Mouse (Mus musculus): ENCODE data around the gene Msi2.

DNA sequence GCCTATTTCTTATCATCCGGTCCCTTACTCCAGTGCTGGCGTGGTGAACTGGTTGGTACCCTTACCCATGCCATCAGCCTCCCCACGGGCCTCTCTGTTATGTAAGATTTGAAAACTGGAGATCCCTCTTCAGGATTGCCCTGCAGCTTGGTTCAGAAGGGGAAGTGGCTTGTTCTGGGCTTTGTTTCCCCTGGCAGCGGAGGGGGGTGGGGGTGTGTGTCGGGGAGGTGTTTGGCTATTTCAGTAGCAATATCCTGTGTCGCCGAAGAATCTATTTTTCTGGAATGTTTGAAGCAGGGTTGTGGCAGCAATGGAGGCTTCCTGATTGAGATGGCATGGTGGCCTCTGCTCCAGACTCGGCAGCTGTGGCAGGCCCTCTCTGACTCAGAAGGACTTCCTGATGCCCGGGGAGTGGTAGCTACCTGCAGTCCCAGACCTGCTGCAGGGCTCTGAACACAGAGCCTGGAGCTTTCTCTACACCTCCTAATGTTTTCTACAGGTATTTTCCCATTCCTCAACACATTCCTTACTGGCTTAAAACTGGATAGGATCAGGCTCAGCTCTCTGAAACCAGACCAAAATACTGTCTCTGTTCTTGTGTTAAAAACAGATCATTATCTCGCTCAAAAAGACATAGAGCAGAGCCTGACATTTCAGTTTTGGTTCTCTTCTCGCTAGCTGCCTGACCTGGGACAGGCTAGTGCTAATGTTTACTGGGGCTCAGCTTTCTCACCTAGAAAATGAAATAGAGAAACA, 104.4 kb downstream of the Msi2 start:
- TF ChIP-seq POLR2AphosphoS5 (IDR thresholded peaks at IDR 0.05; ENCODE audit: insufficient replicate concordance, low read depth, low read length) (no peak), CTCF (IDR thresholded peaks at IDR 0.05; ENCODE audit: low read depth, low read length) (no peak), GATA1 (IDR thresholded peaks at IDR 0.05; ENCODE audit: borderline replicate concordance, low read length) (no peak)
